Mouse (Mus musculus): ENCODE measurements around the gene St6gal1.

St6gal1 gene

DNA sequence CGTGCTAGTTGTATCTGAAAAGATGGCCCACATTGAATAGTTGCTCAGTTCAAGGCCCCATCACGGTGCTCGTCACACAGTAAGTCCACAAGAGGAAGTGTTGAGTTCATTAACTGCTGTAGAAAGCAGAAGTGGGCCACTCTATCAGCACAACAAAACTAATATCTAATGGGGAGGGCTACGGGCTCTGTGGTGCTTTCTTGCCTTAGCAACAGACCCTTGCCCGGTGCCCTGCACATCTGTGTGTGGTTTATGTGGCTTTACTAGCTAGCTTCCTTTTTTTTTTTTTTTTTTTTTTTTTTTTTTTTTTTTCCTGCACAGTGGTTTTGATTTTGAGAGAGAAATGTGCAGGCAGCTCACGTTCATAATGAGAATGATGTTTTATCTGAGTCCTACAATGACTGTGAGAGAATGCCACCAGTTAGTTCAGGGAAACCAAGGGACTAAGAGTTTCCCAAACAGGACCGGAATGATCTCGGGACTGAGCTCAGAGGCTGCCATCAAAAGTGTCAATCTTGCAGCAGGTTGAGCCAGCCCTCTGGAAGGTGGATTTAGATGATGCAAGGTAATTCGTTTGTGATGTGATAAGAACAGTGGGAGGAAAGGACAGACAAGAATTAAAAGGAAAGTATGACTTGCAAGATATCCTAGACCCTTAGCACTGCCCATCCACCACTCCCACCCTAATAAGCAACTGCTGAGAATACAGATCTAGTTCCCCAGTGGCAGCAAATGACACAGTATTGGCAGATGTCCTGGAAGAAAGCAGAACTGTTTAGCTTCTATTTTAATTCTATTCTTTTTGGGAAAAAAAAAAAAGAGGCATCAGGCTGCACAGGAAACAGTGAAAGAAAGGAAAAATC, 55.6 kb downstream of the St6gal1 start:
- peak; percentile 77 for DNase-seq

- DNase-seq: no peak
These were observed 56.2 kb downstream of the St6gal1 start for GRCm38 (mm10) chr16:23280742-23281090.

DNA sequence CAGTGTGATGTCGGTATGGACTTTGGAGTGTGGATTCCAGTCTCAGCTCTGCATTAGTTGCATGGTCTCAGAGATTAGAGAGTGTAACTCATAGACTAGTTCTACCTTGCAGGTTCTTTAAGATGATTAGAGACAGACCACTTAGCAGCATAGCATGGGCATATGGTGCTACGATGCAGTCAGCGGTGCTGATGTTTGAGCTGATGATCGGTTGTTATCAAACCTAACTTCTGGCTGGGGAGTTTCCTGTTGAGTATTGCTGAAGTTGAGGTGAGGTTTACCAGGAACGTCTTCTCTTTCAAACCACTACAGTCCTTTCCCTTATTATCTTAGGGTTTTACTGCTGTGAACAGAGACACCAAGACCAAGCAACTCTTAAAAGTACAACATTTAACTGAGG, 57.7 kb downstream of the St6gal1 start:
- DNase-seq: no peak

GRCm38 (mm10) chr16:23282941-23283340, 58.4 kb downstream of the St6gal1 start:
- DNase-seq: no peak

GRCm38 (mm10) chr16:23283677-23284076, 59.1 kb downstream of the St6gal1 start:
- no peak for DNase-seq

GRCm38 (mm10) chr16:23284470-23285394, 60.2 kb downstream of the St6gal1 start:
- DNase-seq: no peak

GRCm38 (mm10) chr16:23286380-23287097, 62.0 kb downstream of the St6gal1 start:
- no peak for DNase-seq

DNA sequence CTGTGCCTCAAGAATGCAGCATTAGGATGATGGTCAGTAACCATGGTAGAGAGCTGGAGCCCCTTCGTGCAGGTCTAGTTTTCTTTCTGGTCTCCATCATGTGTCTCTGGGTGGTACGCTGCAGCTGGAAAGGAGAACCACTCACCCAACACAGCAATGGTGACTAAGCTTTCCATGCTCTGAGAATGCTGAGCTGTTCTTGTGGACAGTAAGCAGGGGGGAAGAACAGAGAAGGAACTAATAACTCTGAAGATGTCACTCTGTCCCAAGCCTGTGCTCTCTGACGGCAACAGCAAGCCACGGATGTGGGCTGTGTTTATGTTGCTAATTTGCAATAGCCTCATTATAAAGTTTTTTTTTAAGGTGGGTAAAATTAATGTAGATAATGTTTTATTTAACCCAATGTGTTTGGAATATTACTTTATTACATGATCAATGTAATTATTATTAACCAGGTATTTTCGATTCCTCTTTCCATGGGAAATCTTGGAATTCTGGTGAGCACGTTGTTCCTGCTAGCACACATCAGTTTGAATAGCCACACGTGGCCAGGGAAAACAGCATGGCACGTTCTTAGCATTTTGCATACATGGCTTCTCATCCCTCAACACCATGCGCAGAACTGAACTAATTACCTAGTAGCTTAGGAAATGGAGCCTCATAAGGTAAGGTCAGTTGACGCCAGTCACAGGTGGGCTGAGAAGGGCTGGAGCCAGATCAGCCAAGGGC, 62.9 kb downstream of the St6gal1 start:
- peak; percentile 57 for DNase-seq

GRCm38 (mm10) chr16:23288103-23288502, 63.6 kb downstream of the St6gal1 start:
- no peak for DNase-seq

DNA sequence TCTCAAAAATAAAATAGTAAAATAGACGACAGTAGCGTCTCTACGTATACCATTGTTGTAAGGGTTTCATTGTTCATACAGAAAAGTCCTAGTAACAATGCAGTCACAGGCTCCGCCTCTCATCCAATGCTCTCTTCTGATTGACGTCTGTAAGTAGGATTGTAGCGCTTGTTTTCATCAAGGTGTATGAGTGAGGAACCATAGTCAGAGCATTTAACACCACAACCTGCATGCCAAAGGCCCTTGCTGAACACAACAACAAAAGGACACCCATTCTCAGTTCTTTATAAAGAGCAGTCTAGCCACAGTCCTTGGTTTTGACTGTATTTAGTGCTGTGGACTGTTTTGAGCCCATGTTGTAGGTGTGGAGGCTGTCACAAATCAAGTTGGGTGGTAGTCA, 64.9 kb downstream of the St6gal1 start:
- DNase-seq: no peak

DNA sequence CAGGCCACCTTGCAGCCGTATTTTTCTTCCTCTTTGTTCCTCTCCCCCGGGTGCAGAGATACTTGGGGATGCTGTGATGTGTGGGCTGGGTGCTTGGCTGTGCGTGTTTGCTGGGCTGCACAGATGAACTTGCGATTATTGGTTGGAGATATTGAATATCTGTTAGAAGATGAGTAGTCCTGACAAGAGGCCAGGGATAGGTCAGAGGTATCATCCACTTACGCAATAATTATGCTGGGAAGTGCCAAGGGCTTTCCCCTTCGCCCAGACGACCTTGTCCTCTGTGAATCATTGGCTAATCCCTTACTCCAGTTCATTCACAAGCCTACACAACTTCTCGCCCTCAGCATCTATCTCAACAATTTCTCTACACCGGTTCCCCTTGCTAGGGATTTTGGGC, 65.6 kb downstream of the St6gal1 start:
- no peak for DNase-seq

DNA sequence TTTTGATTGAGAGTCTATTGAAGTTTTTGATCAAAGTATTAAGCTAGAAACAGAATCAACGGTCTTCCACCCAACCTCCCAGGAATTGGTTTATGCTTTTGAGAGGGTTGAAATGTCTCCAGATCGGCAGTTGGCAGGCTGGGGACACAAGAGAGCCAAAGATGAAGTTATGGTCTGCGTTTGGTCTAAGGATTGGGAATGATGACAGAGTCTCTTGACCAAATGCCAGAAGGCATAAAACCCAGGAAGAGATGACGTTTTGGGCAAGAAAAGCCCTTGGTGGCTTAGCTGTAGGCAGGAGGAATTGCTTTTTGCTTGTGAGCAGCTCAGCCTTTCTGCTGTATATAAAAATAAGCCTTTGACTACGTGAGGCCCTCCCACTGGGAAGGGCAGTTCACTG, 67.0 kb downstream of the St6gal1 start:
- no peak for DNase-seq

- DNase-seq: no peak
These were observed 69.7 kb downstream of the St6gal1 start for GRCm38 (mm10) chr16:23294236-23294635.

- no peak for DNase-seq
These were observed 70.2 kb downstream of the St6gal1 start for GRCm38 (mm10) chr16:23294747-23295146.

- no peak for DNase-seq
These were observed 71.2 kb downstream of the St6gal1 start for GRCm38 (mm10) chr16:23295720-23296119.

GRCm38 (mm10) chr16:23296721-23297120, 72.2 kb downstream of the St6gal1 start:
- no peak for DNase-seq

GRCm38 (mm10) chr16:23298441-23298840, 73.9 kb downstream of the St6gal1 start:
- DNase-seq: no peak

GRCm38 (mm10) chr16:23298911-23299310, 74.4 kb downstream of the St6gal1 start:
- DNase-seq: no peak

- DNase-seq: no peak
These were observed 75.6 kb downstream of the St6gal1 start for GRCm38 (mm10) chr16:23299904-23300740.

- DNase-seq: no peak
These were observed 77.2 kb downstream of the St6gal1 start for GRCm38 (mm10) chr16:23301762-23302161.

- DNase-seq: no peak
These were observed 81.5 kb downstream of the St6gal1 start for GRCm38 (mm10) chr16:23305830-23306623.
